Mouse (Mus musculus) mouse trophoblast stem cell (cell line): ENCODE measurements around the gene Slc36a2.

Source experiments
- in situ Hi-C, 2 experiments: fragments of 300-500 bp; cut with MseI, MboI; formaldehyde crosslinking; loops; 2 replicates in 1 of 2; 3 replicates in 1 of 2; pipeline ENCODE4 v1.15.1; 2025

Slc36a2 gene

DNA sequence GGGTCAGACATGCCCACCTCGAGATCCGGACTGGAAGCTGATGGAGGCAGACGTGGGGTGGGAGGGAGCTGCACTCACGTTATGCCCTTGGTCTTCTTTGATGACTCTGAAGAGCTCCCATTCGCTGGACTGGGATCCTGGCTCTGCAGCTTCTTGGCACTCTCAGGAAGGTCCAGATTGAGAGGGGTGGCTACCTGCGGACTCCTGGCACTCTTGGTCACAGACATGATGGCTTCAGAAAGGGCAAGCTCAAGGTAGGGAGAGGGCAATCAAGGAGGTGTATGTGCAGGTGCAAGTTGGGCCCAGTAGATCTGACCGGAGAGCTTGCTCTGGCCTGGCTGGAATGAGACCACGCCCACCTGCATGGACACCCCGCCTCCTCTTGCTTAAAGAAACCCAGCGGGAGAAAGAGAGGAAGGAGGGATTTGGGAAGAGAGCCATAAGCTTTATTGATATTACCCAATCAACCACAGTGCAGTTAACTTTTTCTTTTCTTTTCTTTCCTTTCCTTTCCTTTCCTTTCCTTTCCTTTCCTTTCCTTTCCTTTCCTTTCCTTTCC lies at the start of gene Slc36a2:
Gene Slc36a2, minus strand, starts transcription at position 345 of the 559 bp plus-strand sequence.
- in situ Hi-C loops, result no loop called here

DNA sequence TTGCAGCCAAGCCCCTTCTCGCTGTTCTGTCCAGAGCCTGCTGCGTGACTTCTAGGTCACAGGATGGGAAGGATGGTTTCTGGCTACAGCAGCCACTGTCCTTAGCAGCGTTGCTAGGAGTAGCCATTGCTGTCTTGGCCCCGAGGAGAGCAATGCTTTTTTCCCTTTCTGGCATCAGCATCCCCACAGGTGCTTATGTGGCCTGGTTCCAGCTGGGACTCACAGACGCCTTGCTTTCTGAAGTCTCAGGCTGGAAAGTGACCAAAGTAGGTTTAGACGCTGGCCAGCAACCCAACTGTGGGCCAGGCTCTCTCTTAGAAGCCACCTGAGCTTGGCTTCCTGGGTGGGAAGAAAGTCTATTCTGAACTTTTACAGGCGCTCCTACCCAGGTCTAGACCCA lies 49.4 kb upstream of the Slc36a2 start:
- in situ Hi-C loops, result no loop called here

DNA sequence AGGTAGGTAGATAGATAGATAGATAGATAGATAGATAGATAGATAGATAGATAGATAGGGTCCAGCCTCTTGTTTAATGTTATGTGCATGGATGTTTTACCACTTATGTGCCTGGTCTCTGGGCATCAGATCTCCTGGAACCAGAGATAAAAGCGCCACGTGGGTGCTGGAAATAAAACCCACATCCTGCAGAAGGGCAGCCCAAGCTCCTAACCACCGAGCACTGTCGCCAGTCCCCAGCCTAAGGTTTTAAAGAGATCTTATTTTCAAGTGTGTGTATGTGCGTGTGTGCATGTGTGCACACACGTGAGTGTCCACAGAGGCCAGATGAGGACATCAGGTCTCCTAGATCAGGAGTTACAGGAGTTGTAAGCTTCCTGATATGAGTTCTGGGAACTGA lies 46.2 kb upstream of the Slc36a2 start:
- in situ Hi-C loops, result no loop called here

DNA sequence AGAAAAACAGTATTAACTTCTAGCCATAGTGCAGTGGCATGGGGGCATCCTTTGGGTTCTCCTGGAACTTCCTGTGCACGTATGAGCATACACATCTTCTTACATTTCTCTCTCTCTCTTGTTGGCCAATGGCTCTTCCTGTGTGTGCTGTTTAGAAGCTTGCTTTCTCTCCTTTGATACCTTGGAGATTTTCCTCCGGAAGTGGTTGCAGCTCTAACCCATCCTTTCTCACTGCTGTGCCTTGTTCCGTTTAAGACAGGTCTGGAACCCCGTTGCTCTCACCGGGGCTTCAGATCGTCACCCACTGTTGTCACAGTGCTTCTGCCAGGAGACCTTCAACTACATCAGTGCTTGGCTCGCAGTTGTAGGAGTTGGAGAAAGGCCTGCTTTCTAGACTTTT lies 36.4 kb upstream of the Slc36a2 start:
- in situ Hi-C loops, result no loop called here

DNA sequence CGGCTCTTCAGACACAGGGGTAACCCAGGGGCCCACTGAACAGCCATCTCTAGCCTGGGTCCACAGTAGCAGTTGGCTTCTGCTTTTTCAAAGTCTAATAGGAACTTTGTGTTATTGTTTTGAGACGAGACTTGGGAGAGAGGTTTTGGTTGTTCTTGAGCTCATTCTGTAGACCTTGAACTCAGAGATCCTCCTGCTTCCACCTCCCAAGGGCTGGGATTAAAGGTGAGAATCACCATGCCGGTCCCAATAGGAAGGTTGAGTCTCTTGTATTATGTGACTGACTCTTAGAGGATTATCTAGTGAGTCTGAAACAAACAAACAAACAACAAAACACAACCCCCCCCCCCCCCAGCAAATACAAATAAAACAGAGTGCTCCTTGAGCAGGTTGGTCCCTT lies 33.6 kb upstream of the Slc36a2 start:
- in situ Hi-C loops, result no loop called here

DNA sequence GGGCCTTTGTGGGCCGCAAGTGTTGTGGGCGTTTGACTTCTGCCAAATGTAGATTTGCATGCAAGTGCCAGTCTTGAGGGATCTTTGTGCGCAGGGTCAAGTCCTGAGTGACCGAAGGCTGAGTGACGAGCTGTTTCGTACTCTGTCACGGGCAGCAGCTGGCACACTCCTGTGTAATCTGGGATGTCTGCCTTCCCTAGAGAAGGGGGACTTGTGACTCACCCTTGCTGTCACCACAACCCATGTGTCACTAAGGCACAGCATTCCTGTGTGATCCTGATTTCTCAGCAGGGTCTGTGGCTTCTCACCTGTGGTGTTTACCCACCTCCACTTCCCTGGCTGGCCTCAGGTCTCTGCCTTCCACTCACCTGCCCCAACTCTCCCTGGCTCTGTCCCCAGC lies 33.0 kb upstream of the Slc36a2 start:
- in situ Hi-C loops, result no loop called here

DNA sequence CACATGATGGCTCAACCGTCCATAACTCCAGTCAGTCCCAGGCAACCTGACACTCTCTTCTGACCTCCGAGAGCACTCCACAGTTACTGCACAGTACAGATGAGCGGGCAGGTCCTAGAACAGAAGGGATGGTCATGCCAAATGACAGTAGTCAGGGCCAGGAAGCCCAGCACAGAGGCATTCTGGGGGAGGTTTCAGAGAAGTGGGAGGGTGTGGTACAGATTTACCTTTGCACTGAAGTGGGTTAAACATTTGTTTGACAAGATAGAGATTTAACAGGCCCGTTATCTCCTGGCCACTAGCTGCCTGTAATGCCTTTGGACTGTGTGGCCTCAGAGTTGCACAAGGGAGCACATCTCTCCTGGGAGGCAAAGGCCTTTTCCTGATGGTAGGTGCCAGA lies 32.5 kb upstream of the Slc36a2 start:
- in situ Hi-C loops, result no loop called here

DNA sequence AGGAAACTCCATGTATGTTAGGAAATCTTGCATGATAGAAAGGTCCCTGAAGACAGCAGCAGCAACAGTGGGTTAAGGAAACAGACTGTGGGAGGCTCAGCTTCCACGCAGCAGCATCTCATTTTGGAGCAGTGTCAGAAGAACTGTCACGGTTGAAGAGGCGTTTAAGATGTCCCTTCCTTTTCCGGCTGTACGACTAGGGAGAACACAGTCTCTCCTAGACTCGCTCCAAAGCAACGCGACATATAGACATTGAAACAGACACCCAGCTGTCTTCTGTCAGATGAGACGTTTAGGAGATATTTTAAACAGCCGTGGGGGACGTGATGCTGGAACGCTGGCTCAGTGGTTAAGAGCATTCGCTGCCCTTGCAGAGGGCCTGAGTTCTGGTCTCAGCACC lies 32.0 kb upstream of the Slc36a2 start:
- in situ Hi-C loops, result no loop called here

DNA sequence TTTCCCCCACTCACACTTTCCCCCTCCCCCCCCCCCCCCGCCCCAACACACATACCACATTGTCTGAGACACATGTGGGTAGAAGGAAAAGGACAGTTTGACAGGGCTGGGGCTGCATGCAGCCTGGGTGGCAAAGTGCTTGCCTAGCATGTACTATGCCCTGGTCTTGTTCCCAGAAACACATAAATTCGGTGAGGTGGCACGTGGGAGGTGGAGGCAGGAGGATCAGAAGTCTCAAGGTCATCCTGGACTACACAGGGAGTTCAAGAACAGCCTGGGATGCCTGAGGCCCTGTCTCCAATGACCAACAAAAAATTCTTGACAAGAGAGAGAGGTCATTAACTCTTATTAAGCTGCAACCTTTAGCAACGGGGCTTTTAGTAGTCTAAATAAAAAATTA lies 31.2 kb upstream of the Slc36a2 start:
- in situ Hi-C loops, result no loop called here

DNA sequence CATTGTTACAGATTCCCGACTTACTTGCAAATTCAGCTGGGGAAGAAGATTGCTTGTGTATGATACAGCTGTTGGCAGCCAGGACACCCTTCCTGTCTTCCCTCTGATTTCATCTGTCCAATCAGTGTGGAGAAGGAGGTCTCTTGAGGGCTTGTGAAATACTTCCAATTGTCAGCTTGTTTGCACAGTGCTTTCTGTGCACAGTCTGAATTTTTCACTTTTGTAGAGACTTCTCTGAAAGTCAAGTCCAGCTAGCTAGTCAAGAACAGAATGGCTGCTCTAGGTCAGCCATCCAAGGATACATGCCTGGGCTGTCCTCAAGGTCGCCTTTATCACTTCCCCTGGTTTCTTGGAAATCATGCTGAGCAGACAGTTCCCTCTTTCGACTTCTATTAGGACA lies 30.1 kb upstream of the Slc36a2 start:
- in situ Hi-C loops, result no loop called here

DNA sequence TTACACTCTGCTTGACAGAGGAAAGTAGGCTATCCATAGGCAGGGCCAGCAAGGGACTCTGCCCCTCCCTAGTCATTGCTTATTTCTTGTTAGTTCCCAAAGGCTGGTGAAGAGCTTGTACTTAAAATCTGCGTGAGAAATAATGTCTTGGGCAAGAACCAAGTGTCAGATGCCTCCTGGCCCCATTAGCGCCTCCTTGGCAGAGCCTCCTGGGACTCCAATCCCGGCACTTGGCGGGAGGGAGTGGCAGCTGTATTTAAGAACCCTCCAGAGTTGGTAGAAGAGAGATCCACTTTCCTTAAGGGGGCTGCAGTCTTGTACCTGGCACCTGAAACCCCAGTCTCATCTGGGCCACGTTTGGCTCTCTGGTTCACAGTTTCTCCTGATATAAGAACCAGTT lies 29.3 kb upstream of the Slc36a2 start:
- in situ Hi-C loops, result no loop called here

DNA sequence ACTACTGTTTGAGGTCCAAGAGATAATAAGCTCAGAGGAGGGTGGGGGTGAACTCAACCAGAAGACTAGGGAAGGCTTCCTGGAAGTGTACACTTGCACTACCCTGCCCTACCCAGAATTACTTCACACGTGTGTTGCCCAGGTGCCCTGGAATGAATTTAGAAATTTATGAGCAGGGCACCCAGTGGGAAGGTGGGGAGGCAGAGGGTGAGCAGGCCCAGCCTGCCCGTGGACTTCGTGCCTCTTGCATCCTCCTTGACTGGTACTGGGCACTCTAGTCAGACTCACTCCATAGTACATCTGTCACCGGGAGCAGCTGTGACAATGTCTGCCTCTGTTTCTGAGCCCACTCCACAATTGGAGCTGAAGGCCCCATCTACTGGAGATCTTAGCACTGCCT lies 28.6 kb upstream of the Slc36a2 start:
- in situ Hi-C loops, result no loop called here

DNA sequence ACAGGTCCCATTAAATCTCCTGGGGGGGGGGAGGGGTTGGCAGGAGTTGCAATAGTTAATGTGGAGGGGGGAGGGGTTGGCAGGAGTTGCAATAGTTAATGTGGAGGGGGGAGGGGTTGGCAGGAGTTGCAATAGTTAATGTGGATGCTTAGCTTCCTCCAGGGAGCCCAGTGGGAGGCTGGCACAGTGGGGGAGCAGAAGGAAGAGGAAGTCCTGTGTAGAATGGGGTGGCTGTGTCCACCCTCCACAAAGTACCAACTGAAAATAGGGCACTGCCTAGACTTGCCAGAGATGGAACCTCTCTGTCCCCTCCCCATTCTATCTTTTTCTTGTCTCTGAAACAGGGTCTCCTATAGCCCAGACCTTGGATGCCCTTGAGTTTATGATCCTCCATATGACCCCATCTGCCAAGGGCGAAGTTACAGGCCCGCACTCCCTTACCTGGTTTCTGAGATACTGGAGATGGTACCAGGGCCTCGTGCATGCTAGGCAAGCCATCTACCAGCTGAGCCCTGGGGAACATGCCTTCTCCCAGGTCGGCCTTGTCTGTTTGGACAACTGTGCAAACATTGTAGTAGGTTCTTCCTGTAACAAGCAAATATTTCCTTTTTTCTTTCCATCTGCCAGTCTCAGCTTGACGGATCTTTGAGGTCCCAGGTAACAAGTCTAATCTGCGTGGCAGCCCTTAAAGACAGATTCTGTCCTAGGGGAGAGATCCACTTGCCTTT lies 24.9 kb upstream of the Slc36a2 start:
- in situ Hi-C loops, result loop anchor here (5.0 to 10.0 kb wide), 2 partner anchors 178 to 245 kb away; no protein-coding TSS in a partner anchor

DNA sequence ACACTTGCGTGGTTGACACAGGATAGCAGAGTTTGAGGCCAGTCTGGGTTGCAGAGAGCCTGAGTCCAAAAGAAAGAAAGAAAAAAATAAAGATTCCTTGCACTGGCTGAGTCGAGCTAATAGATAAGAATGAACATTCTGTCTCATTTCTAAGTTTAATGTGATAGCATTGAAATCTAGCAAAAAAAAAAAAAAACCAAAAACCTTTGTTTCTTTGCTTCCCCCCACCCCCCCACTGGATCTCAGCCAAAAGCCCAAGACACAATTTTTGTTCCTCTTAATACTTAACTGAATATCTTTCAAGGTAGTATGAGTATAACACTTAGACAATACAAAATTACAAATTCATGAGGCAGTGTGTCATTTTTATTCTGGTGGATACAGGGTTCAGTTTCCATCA lies 24.2 kb upstream of the Slc36a2 start:
- in situ Hi-C loops, result loop anchor here (5.0 to 10.0 kb wide), 2 partner anchors 178 to 246 kb away; no protein-coding TSS in a partner anchor

DNA sequence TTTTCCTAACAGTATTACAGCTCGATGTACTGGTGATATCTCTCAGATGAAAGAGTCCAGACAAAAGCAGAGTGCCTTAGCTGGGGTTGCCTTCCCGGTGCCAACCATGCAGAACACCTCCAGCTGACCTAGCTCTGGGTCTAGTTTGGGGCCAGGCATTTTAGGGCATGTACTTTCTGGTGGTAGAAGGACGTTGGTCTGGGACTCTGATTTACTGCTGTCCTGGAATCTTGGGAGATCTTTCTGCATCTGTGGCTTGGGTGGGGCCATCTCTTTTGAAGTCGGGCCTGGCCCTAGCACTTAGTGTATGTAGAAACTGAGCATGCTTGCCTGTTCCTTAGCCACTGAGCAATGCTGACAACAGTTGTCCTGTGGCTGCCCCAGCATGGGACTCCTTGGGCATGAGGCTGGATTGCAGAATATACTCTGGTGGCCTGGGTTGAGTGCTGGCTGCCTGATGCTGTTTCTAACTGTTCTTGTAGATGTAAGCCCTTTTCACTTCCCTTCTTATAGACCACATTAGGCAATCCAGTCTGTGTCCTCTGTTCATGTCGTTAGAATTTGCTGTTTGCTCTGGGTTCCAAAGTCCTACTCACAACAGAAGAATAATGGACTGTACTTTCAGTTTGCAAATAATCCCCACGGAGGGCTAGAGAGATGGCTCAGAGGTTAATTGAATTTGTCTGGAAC lies 23.3 kb upstream of the Slc36a2 start:
- in situ Hi-C loops, result loop anchor here (5.0 to 10.0 kb wide), 2 partner anchors 179 to 247 kb away; no protein-coding TSS in a partner anchor

DNA sequence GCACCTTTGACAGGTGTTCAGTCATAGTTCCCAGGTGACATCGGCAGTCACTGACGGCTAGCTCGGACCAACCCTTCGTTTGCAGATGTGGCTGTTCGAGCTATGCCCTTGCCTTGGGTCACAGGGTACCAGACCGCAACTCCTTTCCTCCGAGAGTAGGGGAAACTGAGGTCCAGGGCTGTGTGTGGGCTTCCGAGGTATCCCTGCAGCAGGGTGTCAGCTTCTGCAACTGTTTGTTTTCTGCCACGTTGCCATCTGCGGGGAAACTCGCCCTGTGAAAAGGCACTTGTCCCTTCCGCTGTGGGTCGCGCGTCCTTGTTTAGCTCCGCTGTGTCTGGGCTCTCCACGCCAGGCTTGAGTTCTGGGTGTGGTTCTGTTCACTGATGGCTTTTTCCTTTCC lies 19.7 kb upstream of the Slc36a2 start:
- in situ Hi-C loops, result loop anchor here (5.0 to 10.0 kb wide), 3 partner anchors 183 to 250 kb away; no protein-coding TSS in a partner anchor

DNA sequence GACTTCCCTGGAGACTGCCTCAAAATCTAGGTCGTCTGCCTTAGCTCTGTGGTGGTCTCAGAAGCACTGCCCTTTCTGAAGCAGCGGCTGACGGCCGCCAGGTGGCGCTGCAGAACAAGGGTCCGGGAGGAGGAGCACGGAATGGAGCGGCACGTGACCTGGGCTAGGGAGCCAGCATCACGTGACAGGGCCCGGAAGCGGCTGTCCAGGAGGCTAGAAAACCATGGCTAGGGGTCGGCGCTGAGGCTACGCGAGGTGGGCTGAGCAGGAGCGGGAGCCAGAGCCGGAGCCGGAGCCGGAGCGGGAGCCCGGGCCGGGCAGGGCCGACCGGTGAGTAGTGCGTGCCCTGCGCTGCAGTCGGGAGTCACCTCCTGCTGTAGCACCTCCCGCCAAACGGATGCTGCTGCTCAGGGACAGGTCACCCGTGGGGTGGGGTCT lies 19.3 kb upstream of the Slc36a2 start, which contains the start of gene Slc36a1:
Gene Slc36a1, plus strand, starts transcription at position 192 of the 438 bp plus-strand sequence.
- in situ Hi-C loops, result loop anchor here (5.0 to 10.0 kb wide), 2 partner anchors 233 to 251 kb away; no protein-coding TSS in a partner anchor

DNA sequence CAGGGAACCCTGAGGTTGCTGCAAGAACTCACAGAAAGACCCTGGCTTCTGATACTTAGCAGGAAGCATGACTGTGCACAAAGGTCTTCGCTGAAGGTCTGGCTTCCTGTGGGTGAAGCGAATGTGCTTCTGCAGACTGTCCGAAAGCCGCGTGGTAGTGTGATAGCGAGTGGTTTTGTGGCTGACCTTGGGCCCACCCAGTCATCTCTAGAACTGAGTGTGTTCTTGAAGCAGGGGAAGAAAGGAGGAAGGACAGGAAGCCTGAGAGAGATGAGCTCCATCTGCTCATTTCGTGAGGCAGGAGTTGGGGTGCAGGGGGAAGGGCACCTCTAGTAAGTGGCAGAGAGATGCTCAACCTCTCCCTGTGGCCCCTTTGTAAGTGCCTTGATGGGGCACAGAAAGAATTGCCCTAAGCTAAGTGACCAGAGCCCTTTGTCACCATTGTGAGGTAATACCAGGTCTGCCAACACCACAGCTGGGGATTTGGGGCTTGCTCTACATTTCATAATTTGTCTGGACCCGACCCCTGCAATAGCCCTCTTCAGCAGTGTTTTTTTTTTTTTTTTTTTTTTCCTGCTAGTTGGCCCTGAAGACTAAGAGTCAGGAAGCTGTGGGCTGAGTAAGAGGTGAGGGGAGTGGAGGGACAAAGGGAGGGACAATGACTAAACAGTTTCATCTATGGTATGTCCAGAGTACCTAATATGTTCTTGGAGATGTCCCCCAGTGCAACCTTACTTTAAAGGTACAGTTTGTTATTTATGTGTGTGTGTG lies 13.0 kb upstream of the Slc36a2 start:
- in situ Hi-C loops, result loop anchor here in 1 of 2 experiments (5.0 kb wide), 1 partner anchor 189 kb away; no protein-coding TSS in a partner anchor

DNA sequence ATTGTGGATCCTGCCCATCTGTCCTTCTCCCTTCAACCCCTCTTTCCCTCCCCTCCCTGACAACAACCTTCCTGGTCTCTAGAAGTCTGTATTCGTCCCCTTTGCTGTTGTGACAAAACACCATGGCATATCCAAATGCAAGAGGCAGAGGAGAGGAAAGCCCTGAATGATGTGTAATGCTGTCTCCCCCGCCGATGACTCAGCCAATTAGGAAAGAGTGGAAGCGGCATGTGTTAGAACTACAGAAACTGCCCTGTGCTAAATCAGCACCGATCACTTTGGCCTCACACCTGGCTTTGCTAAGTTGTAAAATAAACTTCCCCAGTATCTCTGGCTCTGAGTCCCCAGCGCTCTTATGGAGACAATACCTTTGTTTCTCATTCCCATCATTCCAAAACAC lies 12.2 kb upstream of the Slc36a2 start:
- in situ Hi-C loops, result loop anchor here in 1 of 2 experiments (5.0 kb wide), 1 partner anchor 190 kb away; no protein-coding TSS in a partner anchor

DNA sequence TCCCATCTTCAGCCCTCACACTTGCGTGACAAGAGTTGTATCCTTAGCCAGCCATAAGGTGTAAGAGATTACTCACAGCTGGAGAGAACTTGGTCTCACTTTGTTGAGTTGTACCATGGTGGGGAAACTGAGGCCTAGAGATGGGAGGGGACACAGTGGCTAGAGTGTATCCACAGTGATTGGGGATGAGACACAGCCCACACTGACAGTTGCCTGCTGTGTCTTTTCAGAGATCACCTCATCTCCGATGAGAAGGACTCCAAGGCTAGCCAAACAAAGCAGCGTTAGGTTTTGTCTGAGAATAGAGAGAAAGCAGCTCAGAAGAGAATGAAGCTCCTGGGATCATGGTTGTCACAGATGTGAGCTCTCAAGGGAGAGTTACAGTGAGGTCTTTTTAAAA lies 5.3 kb upstream of the Slc36a2 start:
- in situ Hi-C loops, result no loop called here

DNA sequence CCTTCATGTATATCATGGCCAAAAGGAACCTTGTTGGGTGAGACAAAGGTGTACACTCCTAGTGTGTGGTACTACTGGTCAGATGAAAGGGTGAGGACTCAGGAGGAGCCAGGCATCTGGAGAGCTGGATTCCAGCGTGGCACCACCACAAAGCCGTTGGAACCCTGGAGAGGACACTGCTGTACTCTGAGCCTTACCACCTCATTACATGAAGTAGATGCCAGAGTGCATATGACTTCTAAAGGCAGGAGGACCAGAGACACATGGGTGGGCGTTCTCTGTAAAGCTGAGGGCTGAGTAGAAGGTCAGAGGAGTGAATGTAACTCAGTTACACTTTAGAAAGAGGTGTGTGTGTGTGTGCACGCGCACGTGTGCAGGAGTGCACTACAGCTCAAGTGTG lies 2.9 kb upstream of the Slc36a2 start:
- in situ Hi-C loops, result no loop called here

DNA sequence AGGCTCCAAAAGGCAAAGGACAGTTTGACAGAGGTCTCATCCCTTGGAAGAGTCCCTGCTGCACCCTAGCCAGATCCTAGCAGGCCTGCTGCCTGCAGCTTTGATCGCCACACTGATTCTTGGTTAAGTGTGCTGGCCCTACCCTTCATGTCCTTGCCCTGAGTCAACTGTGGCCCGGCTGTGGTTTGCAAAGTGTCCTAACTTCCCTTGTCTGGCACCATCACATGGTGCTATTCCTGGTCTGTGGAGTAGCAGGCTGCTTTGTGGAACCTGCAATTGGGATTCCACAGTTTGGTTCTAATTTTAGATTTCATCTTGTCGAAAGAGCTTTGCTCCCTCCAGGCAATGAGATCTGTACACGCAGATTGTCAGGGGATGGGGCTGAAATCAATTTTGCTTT lies 2.4 kb upstream of the Slc36a2 start:
- in situ Hi-C loops, result no loop called here
